ENCODE assay signal across 8 mouse cellular contexts in genomic region chr3:20655345-20655744, GRCm38 (mm10).
DNase-seq lines count a peak whose midpoint lies in the region; ATAC-seq lines count a peak whose summit lies in the region.

No protein-coding gene starts in this region.

- intact Hi-C loops in gastrocnemius, postnatal 36 days (cut with DNase I), result loop anchor here (10.0 kb wide), 2 partner anchors 1279 to 1539 kb away; no protein-coding TSS in a partner anchor

- peak; percentile 74 for ATAC-seq in frontal cortex, adult (ENCODE audit: low TSS enrichment)

- DNase-seq in frontal cortex, postnatal 10 days (ENCODE audit: low spot score in 2 of 2), result no peak
- DNase-seq in right cerebral cortex, adult 18-20 months, result peak; percentile 10
- DNase-seq in right cerebral cortex, postnatal 36 days (ENCODE audit: low spot score in 2 of 2), result no peak
- peak; percentile 6 for DNase-seq in forelimb bud, embryonic 11.5 days (ENCODE audit: low read depth, low spot score)
- DNase-seq in mesoderm, embryonic 11.5 days (ENCODE audit: low read depth, low spot score), result peak; percentile 24
- DNase-seq in urinary bladder, postnatal 36 days (ENCODE audit: low spot score in 2 of 2), result no peak
- no peak for DNase-seq in gastrocnemius, postnatal 36 days

Comparison
In these comparisons a context has a peak if more than half of its experiments do, and no peak if none do; other contexts are left out.
1. DNase-seq: peak in right cerebral cortex, adult 18-20 months (single experiment), forelimb bud, embryonic 11.5 days (single experiment) and mesoderm, embryonic 11.5 days (single experiment); none in frontal cortex, postnatal 10 days (0 of 2), right cerebral cortex, postnatal 36 days (0 of 2), urinary bladder, postnatal 36 days (0 of 2) and gastrocnemius, postnatal 36 days (0 of 2).